8 mouse cellular contexts compared by ENCODE assay signal in genomic region chr5:104508195-104508891, GRCm38 (mm10). TPM values are rescaled to one million over a fixed set of nuclear protein-coding genes. Genes with fewer than 3 reads are reported as not detected.
DNase-seq lines count a peak whose midpoint lies in the region; ATAC-seq and TF ChIP-seq lines count a peak whose summit lies in the region.

BC005561 (plus strand) TSS chr5:104508352.

- no peak for TF ChIP-seq POLR2A in limb, embryonic 14.5 days (IDR thresholded peaks at IDR 0.05; ENCODE audit: borderline replicate concordance, extremely low read depth, insufficient read depth, insufficient read length)

- H3K27ac ChIP-seq in embryonic facial prominence, embryonic 13.5 days, result peak within 1 kb of the TSS; percentile 88
- peak within 1 kb of the TSS; percentile 91 for H3K27ac ChIP-seq in limb, embryonic 14.5 days (replicated peaks; ENCODE audit: low read depth, low read length)
- H3K27ac ChIP-seq in midbrain, postnatal 0 days (ENCODE audit: low read depth, low read length), result peak within 1 kb of the TSS; percentile 91

- peak within 1 kb of the TSS; percentile 63 for H3K4me3 ChIP-seq in embryonic facial prominence, embryonic 13.5 days
- peak within 1 kb of the TSS; percentile 90 for H3K4me3 ChIP-seq in limb, embryonic 14.5 days (replicated peaks; ENCODE audit: low read length)
- H3K4me3 ChIP-seq in midbrain, postnatal 0 days (ENCODE audit: low read depth, low read length), result peak within 1 kb of the TSS; percentile 91

- TF ChIP-seq CTCF in midbrain, postnatal 0 days (IDR thresholded peaks at IDR 0.05), result no peak

- DNase-seq in 3134 (ENCODE audit: extremely low read depth, insufficient read length, low spot score), result peak; percentile 73
- peak; percentile 90 to 92 for DNase-seq in adrenal gland, postnatal 36 days
- peak; percentile 78 for DNase-seq in heart, adult 8-10 months (ENCODE audit: low spot score)
- peak; percentile 83 for DNase-seq in kidney, adult 9 months
- DNase-seq in limb, embryonic 14.5 days (ENCODE audit: low spot score), result peak; percentile 81
- DNase-seq in midbrain, postnatal 0 days (ENCODE audit: low spot score), result peak; percentile 91
- peak; percentile 38 to 60 for DNase-seq in spleen, postnatal 14 days (ENCODE audit: low spot score in 2 of 2)

- peak; percentile 85 for ATAC-seq in embryonic facial prominence, embryonic 13.5 days (ENCODE audit: insufficient number of reproducible peaks, insufficient read depth, low FRiP score, low TSS enrichment, low read depth)
- peak; percentile 91 for ATAC-seq in limb, embryonic 14.5 days (ENCODE audit: low FRiP score, low read depth)
- ATAC-seq in midbrain, postnatal 0 days (ENCODE audit: low FRiP score), result peak; percentile 91

- peaks cover 9% of the 10 kb centered on the region; the same call in 1 of the 2 replicates for H3K4me1 ChIP-seq in embryonic facial prominence, embryonic 13.5 days
- H3K4me1 ChIP-seq in limb, embryonic 14.5 days (ENCODE audit: control insufficient read depth, insufficient read depth, low read length), result peaks cover 7% of the 10 kb centered on the region; the same call in 1 of the 2 replicates
- no peaks in the 10 kb centered on the region for H3K4me1 ChIP-seq in midbrain, postnatal 0 days (ENCODE audit: insufficient read depth, low read length)

- peak within 1 kb of the TSS; percentile 83 for H3K9ac ChIP-seq in embryonic facial prominence, embryonic 13.5 days
- peak within 1 kb of the TSS; percentile 93 for H3K9ac ChIP-seq in limb, embryonic 14.5 days (ENCODE audit: low read depth, low read length, severe bottlenecking)
- peak within 1 kb of the TSS; percentile 96 for H3K9ac ChIP-seq in midbrain, postnatal 0 days (replicated peaks; ENCODE audit: low read length, poor library complexity, severe bottlenecking)

- no peaks in the 10 kb centered on the region for H3K27me3 ChIP-seq in embryonic facial prominence, embryonic 13.5 days
- H3K27me3 ChIP-seq in limb, embryonic 14.5 days (ENCODE audit: control insufficient read depth, insufficient read depth, low read length), result no peaks in the 10 kb centered on the region
- no peaks in the 10 kb centered on the region for H3K27me3 ChIP-seq in midbrain, postnatal 0 days (ENCODE audit: insufficient read depth, low read length)

- H3K4me2 ChIP-seq in embryonic facial prominence, embryonic 13.5 days, result peak within 1 kb of the TSS; percentile 64
- H3K4me2 ChIP-seq in limb, embryonic 14.5 days (replicated peaks; ENCODE audit: low read depth, low read length, severe bottlenecking), result peak within 1 kb of the TSS; percentile 61
- peak within 1 kb of the TSS; percentile 68 for H3K4me2 ChIP-seq in midbrain, postnatal 0 days (ENCODE audit: low read depth, low read length, poor library complexity, severe bottlenecking)

- H3K9me3 ChIP-seq in embryonic facial prominence, embryonic 13.5 days, result peaks cover 5% of the 10 kb centered on the region
- peaks cover 4% of the 10 kb centered on the region; the same call in 1 of the 2 replicates for H3K9me3 ChIP-seq in limb, embryonic 14.5 days (ENCODE audit: control insufficient read depth, low read length)
- H3K9me3 ChIP-seq in midbrain, postnatal 0 days (ENCODE audit: low read length), result no peaks in the 10 kb centered on the region; the same call in 1 of the 2 replicates

- peaks cover 32% of the 10 kb centered on the region for H3K36me3 ChIP-seq in embryonic facial prominence, embryonic 13.5 days
- peaks cover 21% of the 10 kb centered on the region for H3K36me3 ChIP-seq in limb, embryonic 14.5 days (ENCODE audit: control insufficient read depth, insufficient read depth, low read length)
- H3K36me3 ChIP-seq in midbrain, postnatal 0 days (ENCODE audit: insufficient read depth, low read length), result peaks cover 8% of the 10 kb centered on the region

- under 1% methylated on average over 79 of the region's 83 CpGs for WGBS in embryonic facial prominence, embryonic 13.5 days
- under 1% methylated on average over 26 of the region's 83 CpGs for WGBS in limb, embryonic 14.5 days
- 0% methylated on average over 58 of the region's 83 CpGs for WGBS in midbrain, postnatal 0 days

RNA-seq across cellular contexts. Expression of gene BC005561, which starts in this region (rescaled TPM):
- 10 to 100 TPM in 1 of 2 experiments, 1 to 10 TPM in 1; 8.8 to 12.6 TPM for total RNA-seq in adrenal gland, postnatal 36 days (2021)
- polyA plus RNA-seq in embryonic facial prominence, embryonic 13.5 days (2015; fragmentation: Nextera tagmentation; extraction: Ambion mirVana), result 15.5 and 16.6 TPM in 2 replicates
- total RNA-seq in heart, adult 8-10 months (2022), result 1 to 10 TPM; 3.5 to 4.7 (median 3.7) TPM
- polyA plus RNA-seq in limb, embryonic 14.5 days (2012; rRNA removed), result 2.7 and 3.6 TPM in 2 replicates
- 11.6 and 13.7 TPM in 2 replicates for polyA plus RNA-seq in limb, embryonic 14.5 days (2014; fragmentation: Nextera tagmentation; extraction: Ambion mirVana)
- total RNA-seq in midbrain, postnatal 0 days (2014; rRNA removed), result 7.2 and 7.3 TPM in 2 replicates
- 6.5 and 9.5 TPM in 2 replicates for polyA plus RNA-seq in midbrain, postnatal 0 days (2015; fragmentation: Nextera tagmentation; extraction: Ambion mirVana)

Comparison
In these comparisons a context has a peak if more than half of its experiments do, and no peak if none do; other contexts are left out.
1. Peak in every context shown above with its lines: DNase-seq, ATAC-seq, H3K4me3 ChIP-seq and H3K27ac ChIP-seq.